Mouse (Mus musculus) ES-Bruce4 (cell line): ENCODE measurements around the gene Atoh8. TPM values are rescaled to one million over a fixed set of nuclear protein-coding genes. Genes with fewer than 3 reads are reported as not detected.

Source experiments
- H3K27ac ChIP-seq: 2 replicates; pipeline ENCODE4 v1.5.1; 2012; ENCODE audit warnings: low read length, inconsistent platforms; ENCODE audit not compliant: insufficient read depth
- H3K27me3 ChIP-seq: 2 replicates; pipeline ENCODE4 v1.6.1; 2012; ENCODE audit warnings: mild to moderate bottlenecking, low read length, inconsistent platforms; ENCODE audit not compliant: control insufficient read depth, poor library complexity, insufficient read depth, severe bottlenecking
- H3K36me3 ChIP-seq: 2 replicates; pipeline ENCODE4 v1.6.1; 2012; ENCODE audit warnings: inconsistent platforms, mild to moderate bottlenecking, low read length, moderate library complexity; ENCODE audit not compliant: control insufficient read depth, poor library complexity, insufficient read depth, severe bottlenecking
- H3K4me1 ChIP-seq: one replicate; pipeline ENCODE4 v1.8.1; 2011; ENCODE audit warnings: low read length; ENCODE audit not compliant: control insufficient read depth, insufficient read depth
- H3K4me3 ChIP-seq: 2 replicates; pipeline ENCODE4 v1.5.1; 2011; ENCODE audit warnings: low read depth, mild to moderate bottlenecking, low read length
- H3K9ac ChIP-seq: 2 replicates; pipeline ENCODE4 v1.6.1; 2012; ENCODE audit warnings: low read depth, mild to moderate bottlenecking, inconsistent platforms; ENCODE audit not compliant: poor library complexity, severe bottlenecking
- H3K9me3 ChIP-seq: replicated peaks from 2 replicates; pipeline ENCODE4 v1.6.1; 2012; ENCODE audit warnings: mild to moderate bottlenecking, low read length, inconsistent platforms; ENCODE audit not compliant: control insufficient read depth, poor library complexity, insufficient read depth, severe bottlenecking
- CTCF ChIP-seq: IDR thresholded peaks from one replicate; pipeline ENCODE4 v1.8.1; 2011; ENCODE audit warnings: low read depth, low read length
- EP300 ChIP-seq: IDR thresholded peaks from 2 replicates; pipeline ENCODE4 v1.6.1; 2011; ENCODE audit warnings: low read depth, low read length; ENCODE audit not compliant: insufficient read depth
- POLR2A ChIP-seq: IDR thresholded peaks from one replicate; pipeline ENCODE4 v1.8.1; 2011; ENCODE audit warnings: low read length; ENCODE audit not compliant: insufficient read depth
- polyA plus RNA-seq: library from polyadenylated mRNA; stranded (reverse); fragments of >200 nt; gene quantifications from 2 replicates; pipeline ENCODE4 v1.2.4, GENCODE M21; 2011; ENCODE audit warnings: low read depth; ENCODE audit not compliant: missing spikeins, insufficient read depth, insufficient read length

The Atoh8 gene
- polyA plus RNA-seq, 1 experiment = not detected

DNA sequence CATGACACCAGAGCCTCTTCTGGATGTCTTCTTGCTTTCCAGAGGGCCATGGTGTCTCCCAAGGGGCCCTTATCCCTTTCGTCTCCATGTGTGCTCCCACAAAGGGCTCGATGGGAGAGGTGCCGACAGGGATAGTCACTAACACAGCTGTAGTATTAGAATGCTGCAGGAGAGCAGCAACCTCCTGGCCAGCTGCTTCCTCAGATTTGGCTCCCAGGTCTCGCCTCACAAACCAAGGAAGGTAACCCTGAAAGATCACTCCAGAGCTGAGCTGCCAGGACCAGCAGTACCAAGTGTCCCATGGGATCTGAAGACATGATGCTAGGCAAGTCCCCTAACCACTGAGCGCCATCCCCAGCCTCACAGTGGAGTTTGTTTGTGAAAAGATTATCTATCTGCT is 32.6 kb downstream of the Atoh8 start:
- TF ChIP-seq POLR2A (no peak), CTCF (no peak), EP300 (no peak)
- H3K9ac ChIP-seq = no peak overlapping the region
- H3K4me3 ChIP-seq = no peak overlapping the region
- H3K27ac ChIP-seq = no peak overlapping the region
- H3K36me3 ChIP-seq = no peaks in the 10 kb centered on the region
- H3K4me1 ChIP-seq = no peaks in the 10 kb centered on the region
- H3K27me3 ChIP-seq = no peaks in the 10 kb centered on the region
- no peaks in the 10 kb centered on the region for H3K9me3 ChIP-seq

- H3K9me3 ChIP-seq = no peaks in the 10 kb centered on the region
- TF ChIP-seq EP300 = no peak
- no peak for TF ChIP-seq POLR2A
- no peak for TF ChIP-seq CTCF
- no peak overlapping the region for H3K27ac ChIP-seq
- no peak overlapping the region for H3K4me3 ChIP-seq
- no peaks in the 10 kb centered on the region for H3K27me3 ChIP-seq
- H3K4me1 ChIP-seq = no peaks in the 10 kb centered on the region
- H3K36me3 ChIP-seq = no peaks in the 10 kb centered on the region
- no peak overlapping the region for H3K9ac ChIP-seq
These were observed 34.7 kb downstream of the Atoh8 start for GRCm38 (mm10) chr6:72200595-72201256.

DNA sequence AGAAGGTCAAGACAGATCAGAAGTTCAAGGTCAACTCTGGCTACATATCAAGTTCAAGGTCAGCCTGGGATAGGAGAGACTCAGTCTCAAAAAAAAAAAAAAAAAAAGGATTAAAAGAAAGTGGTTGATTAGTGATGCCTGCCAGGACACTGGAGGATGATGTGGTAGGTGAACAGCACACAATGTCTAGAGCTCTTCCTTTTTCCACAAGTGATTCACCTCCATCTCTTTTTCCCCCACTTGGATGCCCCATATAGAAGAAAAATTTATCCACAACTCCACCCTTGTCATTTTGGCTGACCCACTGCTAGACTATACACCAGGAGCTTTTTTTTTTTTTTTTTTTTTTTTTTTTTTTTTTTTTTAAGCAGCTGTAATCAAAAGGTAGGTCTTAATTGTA is 37.9 kb downstream of the Atoh8 start:
- H3K27me3 ChIP-seq = no peaks in the 10 kb centered on the region

DNA sequence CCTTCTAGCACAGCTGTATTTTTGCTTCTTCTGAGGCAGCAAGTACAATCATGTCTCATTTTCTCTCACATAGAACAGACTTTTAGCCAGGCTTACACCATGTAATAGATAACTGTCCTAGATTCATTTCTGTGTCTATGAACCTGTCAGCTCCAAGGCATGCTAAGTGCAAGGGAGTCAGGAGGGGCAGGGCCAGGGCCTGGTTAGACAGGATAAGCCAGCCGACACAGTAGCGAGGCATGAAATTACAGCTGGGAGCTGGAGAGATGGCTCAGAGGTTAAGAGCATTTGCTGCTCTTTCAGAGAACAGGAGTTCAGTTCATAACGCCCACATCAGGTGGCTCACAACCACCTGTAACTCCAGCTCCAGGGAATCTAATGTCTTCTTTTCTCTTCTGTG is 38.7 kb downstream of the Atoh8 start:
- H3K36me3 ChIP-seq = no peaks in the 10 kb centered on the region
- H3K4me3 ChIP-seq = no peak overlapping the region
- TF ChIP-seq POLR2A (no peak), CTCF (no peak), EP300 (no peak)
- H3K27me3 ChIP-seq = no peaks in the 10 kb centered on the region
- no peaks in the 10 kb centered on the region for H3K4me1 ChIP-seq
- H3K9me3 ChIP-seq = no peaks in the 10 kb centered on the region
- H3K27ac ChIP-seq = no peak overlapping the region
- H3K9ac ChIP-seq = no peak overlapping the region

More for the DNA sequence above, 37.9 kb downstream of the Atoh8 start:
- no peak for TF ChIP-seq CTCF
- TF ChIP-seq POLR2A = no peak
- no peak for TF ChIP-seq EP300
- Histone ChIP-seq H3K9me3 (no peaks in the 10 kb centered on the region), H3K4me1 (no peaks in the 10 kb centered on the region), H3K9ac (no peak overlapping the region), H3K36me3 (no peaks in the 10 kb centered on the region), H3K4me3 (no peak overlapping the region), H3K27ac (no peak overlapping the region)

DNA sequence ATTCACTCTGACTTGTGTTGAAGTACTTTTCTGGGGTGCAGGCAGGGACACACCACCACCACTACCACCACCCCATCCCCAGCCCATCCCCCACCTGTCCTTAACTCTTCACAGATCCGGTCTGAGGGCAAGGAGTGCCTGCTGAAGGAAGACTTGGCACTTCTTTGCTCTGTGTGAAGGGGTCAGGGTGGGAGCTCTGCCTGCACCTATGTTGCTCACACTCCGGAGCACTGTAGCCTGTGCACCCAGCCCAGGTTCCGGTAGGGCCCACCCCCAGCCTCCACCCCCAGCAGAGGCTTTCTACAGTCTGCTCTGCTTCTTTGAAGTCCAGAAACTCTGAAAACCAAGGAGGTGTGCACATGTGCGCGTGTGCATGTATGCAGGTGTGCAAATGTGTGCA is 44.8 kb downstream of the Atoh8 start:
- no peaks in the 10 kb centered on the region for H3K36me3 ChIP-seq
- H3K9me3 ChIP-seq = no peaks in the 10 kb centered on the region
- H3K4me1 ChIP-seq = no peaks in the 10 kb centered on the region
- H3K9ac ChIP-seq = no peak overlapping the region
- H3K27me3 ChIP-seq = no peaks in the 10 kb centered on the region
- no peak overlapping the region for H3K27ac ChIP-seq
- H3K4me3 ChIP-seq = no peak overlapping the region
- TF ChIP-seq CTCF (no peak), POLR2A (no peak), EP300 (no peak)

- no peak for TF ChIP-seq CTCF
- no peak for TF ChIP-seq POLR2A
- no peak for TF ChIP-seq EP300
These were observed 45.3 kb downstream of the Atoh8 start for GRCm38 (mm10) chr6:72190120-72190519.

More at GRCm38 (mm10) chr6:72190120-72190519, 45.3 kb downstream of the Atoh8 start:
- Histone ChIP-seq H3K4me1 (no peaks in the 10 kb centered on the region), H3K4me3 (no peak overlapping the region), H3K27me3 (no peaks in the 10 kb centered on the region), H3K27ac (no peak overlapping the region), H3K36me3 (no peaks in the 10 kb centered on the region), H3K9me3 (no peaks in the 10 kb centered on the region), H3K9ac (no peak overlapping the region)
